Mouse (Mus musculus): ENCODE results near the gene Cage1. TPM values are rescaled to one million over a fixed set of nuclear protein-coding genes. Genes with fewer than 3 reads are reported as not detected.

The Cage1 gene
- polyA plus RNA-seq, 1 experiment from 2014 or later = 2.2 TPM

DNA sequence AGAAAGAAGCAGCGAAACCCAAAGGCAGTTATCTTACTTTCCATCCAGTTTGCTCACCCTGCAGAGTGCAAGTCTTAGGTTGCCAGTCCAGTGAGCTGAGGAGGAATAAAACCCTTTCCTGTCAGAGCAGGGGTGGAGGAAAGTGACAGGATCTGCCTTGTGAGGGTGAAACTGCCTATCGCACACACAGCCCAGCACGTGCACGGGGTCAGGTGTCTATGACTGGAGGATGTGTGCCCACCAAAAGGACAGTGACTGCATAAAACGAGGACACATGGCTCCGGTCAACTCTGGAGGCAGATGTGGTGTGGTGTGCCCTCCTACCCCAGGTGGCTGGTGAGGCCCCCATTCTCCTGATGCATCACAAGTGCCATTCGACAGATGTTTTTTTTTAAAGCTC is 76.9 kb downstream of the Cage1 start:
- no peak overlapping the region for H3K4me2 ChIP-seq
- ATAC-seq (ENCODE audit: low FRiP score, low read depth) = no peak

DNA sequence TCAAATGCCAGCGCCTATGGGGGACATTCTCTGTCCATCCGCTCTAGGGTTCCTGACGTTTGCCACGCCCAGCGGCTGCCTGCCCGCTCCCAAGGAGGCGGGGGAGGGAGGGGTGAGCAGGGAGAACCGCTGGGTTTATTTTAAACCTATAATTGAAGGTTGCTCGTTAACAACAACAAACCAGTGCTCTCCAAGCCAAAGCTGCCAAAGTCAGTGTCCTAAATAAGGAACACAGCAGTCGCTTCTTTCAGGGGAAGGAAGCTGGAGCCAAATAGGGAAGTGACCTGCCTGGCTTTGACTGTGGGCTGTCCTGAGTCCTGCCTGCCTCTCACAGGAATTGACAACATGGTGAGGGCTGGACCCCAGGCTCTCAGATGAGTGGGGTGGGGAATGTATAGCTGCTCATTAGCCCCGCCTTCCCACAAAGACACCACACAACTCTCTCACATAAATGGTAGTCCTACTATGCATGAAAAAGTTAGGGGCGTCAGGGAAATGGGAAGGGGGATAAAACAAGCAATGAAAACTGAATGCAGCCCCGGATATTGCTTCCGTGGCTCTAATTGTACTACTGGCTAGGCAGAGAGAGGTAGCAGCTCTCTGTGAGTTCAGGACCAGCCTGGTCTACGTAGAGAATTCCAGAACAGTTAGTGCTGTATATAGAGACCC is 77.5 kb downstream of the Cage1 start:
- 87% methylated on average over 15 of the region's 15 CpGs for WGBS
- no peak for ATAC-seq (ENCODE audit: low FRiP score, low read depth)
- H3K9ac ChIP-seq = no peak overlapping the region

More for the DNA sequence above, 76.9 kb downstream of the Cage1 start:
- 91% methylated on average over 7 of the region's 7 CpGs for WGBS
- Histone ChIP-seq H3K27ac (replicated peaks) (no peak overlapping the region), H3K4me1 (replicated peaks) (no peaks in the 10 kb centered on the region; the same call in 1 of the 2 replicates), H3K4me3 (no peak overlapping the region), H3K27me3 (no peaks in the 10 kb centered on the region), H3K9me3 (no peaks in the 10 kb centered on the region), H3K9ac (no peak overlapping the region), H3K36me3 (no peaks in the 10 kb centered on the region)

DNA sequence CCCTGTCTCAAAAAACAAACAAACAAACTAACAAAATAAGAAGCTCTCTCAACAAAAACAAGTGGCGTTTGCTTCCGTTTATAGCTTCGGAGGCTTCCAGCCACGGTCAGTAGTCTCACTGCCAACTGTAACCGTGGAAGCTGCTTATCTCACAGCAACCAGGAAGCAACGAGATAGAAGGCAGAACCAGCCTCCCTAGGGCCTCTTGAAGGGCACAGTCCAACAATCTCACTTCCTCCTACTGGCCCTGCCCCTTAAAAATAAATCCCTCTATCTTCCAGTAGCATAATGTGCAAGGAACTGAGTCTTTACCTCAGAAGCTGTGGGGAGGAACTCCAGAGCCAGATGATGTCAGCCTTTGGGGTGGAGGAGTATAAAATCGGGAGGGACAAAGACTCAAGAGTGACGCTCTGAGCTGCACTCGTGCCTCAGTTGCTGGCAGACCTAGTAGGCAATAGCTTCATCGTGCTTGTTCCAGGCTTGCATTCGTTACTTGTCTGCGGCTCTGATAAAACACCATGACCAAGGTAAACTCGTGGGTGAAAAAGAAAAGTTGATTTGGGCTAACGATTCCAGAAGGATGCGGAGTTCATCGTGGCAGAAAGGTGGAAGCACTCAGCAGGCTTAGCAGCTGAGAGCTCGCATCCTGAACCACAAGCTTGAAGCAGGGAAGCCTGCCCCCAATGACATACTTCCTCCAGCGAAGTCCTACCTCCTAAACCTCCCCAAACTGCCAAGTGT is 78.2 kb downstream of the Cage1 start:
- no peak overlapping the region for H3K9ac ChIP-seq
- ATAC-seq (ENCODE audit: low FRiP score, low read depth) = no peak
- no peak overlapping the region for H3K4me2 ChIP-seq
- H3K27me3 ChIP-seq = no peaks in the 10 kb centered on the region
- no peaks in the 10 kb centered on the region for H3K4me1 ChIP-seq (replicated peaks)
- no peaks in the 10 kb centered on the region for H3K9me3 ChIP-seq
- H3K27ac ChIP-seq (replicated peaks) = no peak overlapping the region
- no peaks in the 10 kb centered on the region for H3K36me3 ChIP-seq
- WGBS = 89% methylated on average over 18 of the region's 18 CpGs
- H3K4me3 ChIP-seq = no peak overlapping the region

More for the DNA sequence above, 77.5 kb downstream of the Cage1 start:
- H3K4me1 ChIP-seq (replicated peaks) = no peaks in the 10 kb centered on the region; the same call in 1 of the 2 replicates
- H3K9me3 ChIP-seq = no peaks in the 10 kb centered on the region
- no peak overlapping the region for H3K4me3 ChIP-seq
- no peak overlapping the region for H3K4me2 ChIP-seq
- H3K36me3 ChIP-seq = no peaks in the 10 kb centered on the region
- H3K27me3 ChIP-seq = no peaks in the 10 kb centered on the region
- H3K27ac ChIP-seq (replicated peaks) = no peak overlapping the region

Small RNA genes lying within 50 kb of the gene (microRNA-seq; reads per million reads assigned to microRNA genes)
- not detected for gene Gm27387

Other genes starting within 250 kb of the Cage1 start
- 59.4 and 64.0 TPM in 2 replicates for gene Ssr1, start 42.9 kb downstream of the Cage1 start, polyA plus RNA-seq (2015; fragmentation: Nextera tagmentation; extraction: Ambion mirVana)
- 45.5 and 50.8 TPM in 2 replicates for gene Riok1, start 74 bp downstream of the Cage1 start, polyA plus RNA-seq (2015; fragmentation: Nextera tagmentation; extraction: Ambion mirVana)
- 0.22 and 0.24 TPM in 2 replicates for gene Dsp, start 114.2 kb upstream of the Cage1 start, polyA plus RNA-seq (2015; fragmentation: Nextera tagmentation; extraction: Ambion mirVana)
- 24.8 and 26.8 TPM in 2 replicates for gene Snrnp48, start 167.9 kb upstream of the Cage1 start, polyA plus RNA-seq (2015; fragmentation: Nextera tagmentation; extraction: Ambion mirVana)

All from hindbrain, embryonic 15.5 days (tissue).